Mouse (Mus musculus) E14TG2a.4 (cell line): ENCODE data around the gene Marc1.

ENCODE experiments used
- H3K27me3 ChIP-seq: 2 replicates; pipeline ENCODE4 v1.6.1; 2014; ENCODE audit warnings: low read length, control low read depth; ENCODE audit not compliant: insufficient read depth
- H3K36me3 ChIP-seq: 2 replicates; pipeline ENCODE4 v1.6.1; 2014; ENCODE audit warnings: low read length, control low read depth; ENCODE audit not compliant: insufficient read depth
- H3K4me1 ChIP-seq: replicated peaks from 2 replicates; pipeline ENCODE4 v1.6.1; 2014; ENCODE audit warnings: low read depth, low read length, control low read depth
- H3K4me3 ChIP-seq: replicated peaks from 2 replicates; pipeline ENCODE4 v1.5.1; 2014; ENCODE audit warnings: mild to moderate bottlenecking, low read length
- H3K9me3 ChIP-seq: 2 replicates; pipeline ENCODE4 v1.6.1; 2014; ENCODE audit warnings: low read length, control low read depth
- CTCF ChIP-seq: conservative IDR thresholded peaks from 2 replicates; pipeline ENCODE4 v1.5.1; 2014; ENCODE audit warnings: low read length
- NANOG ChIP-seq: IDR thresholded peaks from 2 replicates; pipeline ENCODE4 v1.6.1; 2014; ENCODE audit warnings: borderline replicate concordance, low read length, mixed read lengths
- POU5F1 ChIP-seq: IDR thresholded peaks from 2 replicates; pipeline ENCODE4 v1.6.1; 2014; ENCODE audit warnings: low read length, borderline replicate concordance

Marc1 gene

GRCm38 (mm10) chr1:184781286-184782160, 29.6 kb downstream of the Marc1 start:
- Histone ChIP-seq H3K9me3 (no peaks in the 10 kb centered on the region), H3K4me1 (peaks cover 16% of the 10 kb centered on the region), H3K36me3 (no peaks in the 10 kb centered on the region), H3K4me3 (no peak overlapping the region), H3K27me3 (no peaks in the 10 kb centered on the region)
- TF ChIP-seq POU5F1 (no peak), NANOG (no peak), CTCF (no peak)

DNA sequence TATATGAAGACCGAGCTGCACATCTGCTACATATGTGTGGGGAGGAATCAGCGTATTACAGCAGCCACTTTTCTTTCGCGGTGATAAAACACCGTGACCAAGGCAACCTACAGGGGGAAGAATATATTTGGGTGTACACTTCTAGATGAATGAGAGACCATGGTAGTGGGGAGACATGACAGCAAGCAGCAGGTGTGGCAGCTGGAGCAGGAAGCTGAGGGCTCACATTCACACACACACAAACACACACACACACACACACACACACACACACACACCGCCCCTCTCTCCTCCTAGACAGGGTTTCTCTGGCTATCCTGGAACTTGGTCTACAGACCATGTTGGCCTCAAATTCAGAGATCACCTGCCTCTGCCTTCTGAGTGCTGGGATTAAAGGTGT, 33.0 kb downstream of the Marc1 start:
- H3K9me3 ChIP-seq = no peaks in the 10 kb centered on the region
- H3K4me1 ChIP-seq = peaks cover 12% of the 10 kb centered on the region
- TF ChIP-seq POU5F1 = no peak
- no peak for TF ChIP-seq CTCF
- TF ChIP-seq NANOG = no peak
- H3K36me3 ChIP-seq = no peaks in the 10 kb centered on the region
- H3K4me3 ChIP-seq = no peak overlapping the region
- H3K27me3 ChIP-seq = 0 out of 2 replicates have a peak, but pooled peaks cover 3% of the 10 kb centered on the region

GRCm38 (mm10) chr1:184777061-184777795, 33.9 kb downstream of the Marc1 start:
- Histone ChIP-seq H3K9me3 (no peaks in the 10 kb centered on the region), H3K4me3 (no peak overlapping the region), H3K36me3 (no peaks in the 10 kb centered on the region), H3K27me3 (0 out of 2 replicates have a peak, but pooled peaks cover 4% of the 10 kb centered on the region), H3K4me1 (peaks cover 14% of the 10 kb centered on the region)
- TF ChIP-seq CTCF = peak; percentile 56
- TF ChIP-seq NANOG = no peak

DNA sequence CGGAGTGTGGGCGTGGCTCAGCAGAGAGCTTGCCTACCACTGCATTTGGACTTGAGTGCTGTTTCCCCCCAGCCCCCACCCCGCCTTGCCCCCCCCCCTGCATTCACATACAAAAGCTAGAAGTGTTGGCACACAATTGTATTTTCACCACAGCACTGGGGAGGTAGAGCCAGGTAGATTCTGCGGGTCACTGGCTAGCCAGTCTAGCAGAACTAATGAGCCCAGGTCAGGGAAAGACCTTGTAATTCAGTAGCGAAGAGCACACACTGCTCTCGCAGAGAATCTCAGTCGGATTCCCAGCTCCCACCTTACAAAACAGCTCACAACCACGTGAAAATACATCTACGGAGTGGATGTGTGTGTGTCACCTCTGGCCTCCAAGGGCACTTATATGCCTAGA, 35.8 kb downstream of the Marc1 start:
- Histone ChIP-seq H3K27me3 (peaks cover 13% of the 10 kb centered on the region), H3K4me3 (no peak overlapping the region), H3K4me1 (peaks cover 24% of the 10 kb centered on the region), H3K9me3 (no peaks in the 10 kb centered on the region), H3K36me3 (no peaks in the 10 kb centered on the region)
- TF ChIP-seq NANOG (no peak), POU5F1 (no peak), CTCF (no peak)

DNA sequence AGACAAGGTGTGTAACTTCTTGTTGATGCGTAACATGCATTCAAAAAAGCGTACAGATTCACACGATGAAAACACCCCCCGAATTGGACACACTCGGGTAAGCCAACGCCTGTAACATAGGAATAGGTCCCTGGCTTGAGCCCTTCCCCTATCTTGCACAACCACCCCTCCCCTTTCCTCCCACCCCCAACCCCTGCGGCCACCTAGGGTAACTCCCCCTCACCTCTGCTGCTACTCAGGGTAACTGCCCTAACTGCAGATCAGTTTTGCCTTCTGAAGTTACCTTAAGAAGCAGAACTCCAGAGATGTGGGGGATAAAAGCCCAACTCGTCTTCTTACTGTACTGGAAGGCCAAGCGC, 39.2 kb downstream of the Marc1 start:
- 0 out of 2 replicates have a peak overlapping the region, but pooled peaks have one; percentile 26 for H3K4me3 ChIP-seq
- H3K4me1 ChIP-seq = peaks cover 17% of the 10 kb centered on the region
- TF ChIP-seq POU5F1 = no peak
- H3K27me3 ChIP-seq = peaks cover 22% of the 10 kb centered on the region
- no peaks in the 10 kb centered on the region for H3K9me3 ChIP-seq
- H3K36me3 ChIP-seq = no peaks in the 10 kb centered on the region

DNA sequence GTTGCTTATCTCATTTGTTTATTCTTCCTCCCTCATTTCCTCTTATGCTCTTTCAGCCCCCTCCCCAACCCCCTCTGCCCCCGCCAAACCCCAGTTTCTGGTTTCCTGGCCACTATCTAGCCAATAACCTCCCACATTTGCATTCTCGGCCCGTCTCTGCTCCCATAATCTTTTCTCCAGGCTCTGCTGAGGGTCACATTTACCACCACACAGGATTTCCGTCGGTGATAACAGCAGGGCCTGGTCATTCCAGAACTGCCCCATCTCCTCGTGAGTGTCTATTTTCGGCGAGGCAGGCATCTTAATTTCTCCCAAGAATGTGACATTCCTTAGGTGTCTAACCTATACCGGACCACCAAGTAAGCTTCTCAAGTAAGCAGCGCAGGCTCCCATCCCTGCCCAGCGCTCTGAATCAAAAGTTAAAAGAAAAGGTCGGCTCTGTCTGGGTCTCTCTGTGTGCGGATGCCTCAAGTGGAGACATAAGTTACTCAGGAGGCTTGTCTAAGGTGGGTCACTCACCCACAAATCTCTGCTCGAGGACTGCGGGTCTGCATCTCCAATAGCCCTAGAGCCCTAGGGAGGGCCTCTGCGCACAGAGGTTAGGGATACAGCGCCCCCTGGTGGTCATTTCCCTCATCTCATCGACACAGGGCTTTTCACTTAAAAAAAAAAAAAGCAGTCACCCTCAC, 39.8 kb downstream of the Marc1 start:
- Histone ChIP-seq H3K36me3 (no peaks in the 10 kb centered on the region), H3K27me3 (peaks cover 22% of the 10 kb centered on the region), H3K4me3 (0 out of 2 replicates have a peak overlapping the region, but pooled peaks have one; percentile 26), H3K9me3 (no peaks in the 10 kb centered on the region), H3K4me1 (peaks cover 17% of the 10 kb centered on the region)
- TF ChIP-seq NANOG (no peak), CTCF (peak; percentile 73)

DNA sequence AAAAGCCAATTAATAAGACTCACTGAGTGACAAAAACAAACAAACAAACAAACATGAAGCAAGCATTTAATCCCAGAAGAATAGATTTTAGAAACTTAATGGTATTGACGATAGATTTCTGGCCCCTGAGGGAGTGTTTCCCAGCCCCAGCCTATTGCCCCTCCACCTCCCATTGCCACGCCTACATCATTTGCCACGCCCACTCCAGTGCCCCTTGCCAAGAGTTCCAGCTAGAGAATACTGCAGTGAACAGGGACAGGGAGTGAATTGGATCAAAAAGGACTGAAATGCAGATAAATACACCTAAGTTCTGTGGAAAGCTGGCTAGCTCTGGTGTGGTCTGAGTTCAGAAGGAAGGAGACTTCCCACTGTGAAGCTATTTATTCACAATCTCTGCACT, 47.2 kb downstream of the Marc1 start:
- no peak overlapping the region for H3K4me3 ChIP-seq
- no peaks in the 10 kb centered on the region for H3K36me3 ChIP-seq
- H3K27me3 ChIP-seq = peaks cover 2% of the 10 kb centered on the region
- no peaks in the 10 kb centered on the region for H3K9me3 ChIP-seq
- no peaks in the 10 kb centered on the region for H3K4me1 ChIP-seq
- TF ChIP-seq POU5F1 = no peak
- TF ChIP-seq NANOG = no peak
- TF ChIP-seq CTCF = no peak

- no peaks in the 10 kb centered on the region for H3K4me1 ChIP-seq
- no peaks in the 10 kb centered on the region for H3K9me3 ChIP-seq
- no peak for TF ChIP-seq CTCF
- no peak for TF ChIP-seq POU5F1
- no peak for TF ChIP-seq NANOG
- no peak overlapping the region for H3K4me3 ChIP-seq
- H3K27me3 ChIP-seq = no peaks in the 10 kb centered on the region; the same call in 1 of the 2 replicates
- H3K36me3 ChIP-seq = no peaks in the 10 kb centered on the region
Observed at GRCm38 (mm10) chr1:184762941-184763340, 48.2 kb downstream of the Marc1 start.
